In the genomic region with DNA sequence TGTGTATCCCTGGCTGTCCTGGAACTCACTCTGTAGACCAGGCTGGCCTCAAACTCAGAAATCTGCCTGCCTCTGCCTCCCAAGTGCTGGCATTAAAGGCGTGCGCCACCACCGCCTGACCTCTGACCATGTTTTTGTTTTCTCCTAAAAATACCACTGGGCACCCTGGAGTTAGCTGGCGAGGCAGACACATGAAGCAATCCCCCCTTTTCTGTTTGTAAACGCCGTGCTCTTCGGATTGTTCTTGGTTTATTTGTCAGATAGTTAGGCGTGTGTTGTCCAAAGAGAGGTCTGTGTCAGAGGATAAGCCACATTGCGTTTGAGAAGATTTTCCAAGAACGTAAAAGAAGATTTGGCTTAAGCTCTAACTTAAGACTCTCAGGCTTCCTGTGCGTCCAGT, we compare ENCODE assay signal across 18 mouse cellular contexts.
"Had no signal": no experiment of that assay in that cellular context is flagged by ENCODE, and none has a peak within 500 bp of the region (broad histone marks: within the 10 kb centered on the region; RNA-seq: fewer than 3 reads in every experiment).

No protein-coding gene starts in this region.

- H3K36me3 ChIP-seq: midbrain, embryonic 10.5 days; midbrain, embryonic 13.5 days; midbrain, embryonic 15.5 days; neural tube, embryonic 13.5 days; neural tube, embryonic 15.5 days had no signal

- H3K27me3 ChIP-seq: midbrain, embryonic 13.5 days; midbrain, embryonic 15.5 days; neural tube, embryonic 13.5 days; neural tube, embryonic 15.5 days had no signal

- H3K27ac ChIP-seq: midbrain, embryonic 10.5 days; midbrain, embryonic 13.5 days; midbrain, embryonic 15.5 days; neural tube, embryonic 13.5 days; neural tube, embryonic 15.5 days had no signal

- H3K4me3 ChIP-seq: midbrain, embryonic 10.5 days; midbrain, embryonic 13.5 days; midbrain, embryonic 15.5 days; myocyte; neural tube, embryonic 13.5 days; neural tube, embryonic 15.5 days had no signal

- H3K9ac ChIP-seq: lung, embryonic 14.5 days; midbrain, embryonic 13.5 days; midbrain, embryonic 15.5 days; neural tube, embryonic 13.5 days; neural tube, embryonic 15.5 days had no signal

- H3K4me1 ChIP-seq: midbrain, embryonic 10.5 days; midbrain, embryonic 13.5 days; midbrain, embryonic 15.5 days; neural tube, embryonic 13.5 days; neural tube, embryonic 15.5 days had no signal

- DNase-seq: lung, adult 18-20 months; lung, embryonic 14.5 days; lung, postnatal 10 days; lung, postnatal 4 days; retina, postnatal 1 day; right cerebral cortex, adult 18-20 months; right cerebral cortex, postnatal 25 days; right cerebral cortex, postnatal 4 days; spleen, adult 18-20 months; thymus, adult 18-20 months; thymus, postnatal 14 days; thymus, postnatal 36 days had no signal
